12 mouse cellular contexts compared by ENCODE assay signal in the genomic region with DNA sequence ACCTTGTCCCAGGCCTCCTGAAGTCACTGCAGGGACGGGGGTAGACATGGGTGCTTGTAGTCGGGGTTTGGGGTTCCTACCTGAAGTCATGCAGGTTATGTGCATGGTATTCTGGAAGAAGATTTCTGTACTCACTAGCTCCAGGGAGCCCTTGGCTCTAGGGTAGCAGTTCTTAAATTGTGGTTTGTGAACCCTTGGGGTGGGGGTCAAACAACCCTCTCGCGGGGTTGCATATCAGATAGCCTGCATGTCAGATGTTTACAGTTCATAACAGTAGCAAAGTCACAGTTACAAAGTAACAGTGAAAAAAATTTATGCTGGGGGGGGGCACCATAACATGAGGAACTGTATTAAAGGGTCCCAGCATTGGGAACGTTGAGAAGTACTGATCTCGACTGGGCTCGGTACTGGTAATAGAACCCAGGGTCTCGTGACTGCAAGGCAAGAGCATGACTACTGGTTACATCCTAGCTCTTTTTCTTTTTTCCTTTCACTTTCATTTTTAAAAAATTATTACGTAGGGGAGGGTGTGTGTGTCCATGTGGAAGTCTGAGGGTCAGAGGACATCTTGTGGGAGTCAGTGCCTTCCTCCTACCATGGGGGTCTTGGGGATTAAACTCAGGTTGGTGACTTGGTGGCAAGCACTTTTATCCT. TPM values are rescaled to one million over a fixed set of nuclear protein-coding genes. Genes with fewer than 3 reads are reported as not detected.
DNase-seq lines count a peak whose midpoint lies in the region; TF ChIP-seq lines count a peak whose summit lies in the region.
"Had no signal": no experiment of that assay in that cellular context is flagged by ENCODE, and none has a peak within 500 bp of the region (broad histone marks: within the 10 kb centered on the region; RNA-seq: fewer than 3 reads in every experiment).

No protein-coding gene starts in this region.

- TF ChIP-seq CTCF in kidney, adult 2 months (conservative IDR thresholded peaks at IDR 0.05; ENCODE audit: insufficient read depth, insufficient read length, low read depth, low read length): no peak
- TF ChIP-seq CTCF in ES-Bruce4 (IDR thresholded peaks at IDR 0.05; ENCODE audit: low read depth, low read length): no peak
- TF ChIP-seq CTCF in small intestine, adult 2 months (IDR thresholded peaks at IDR 0.05; ENCODE audit: extremely low read depth, insufficient read length, insufficient replicate concordance, low read depth, low read length): no peak

- H3K9ac ChIP-seq in ES-Bruce4 (ENCODE audit: low read depth, poor library complexity, severe bottlenecking): peak overlapping the region; percentile 5; the same call in 1 of the 2 replicates
- H3K9ac ChIP-seq: forebrain, embryonic 12.5 days; neural tube, embryonic 12.5 days had no signal

- no peak for DNase-seq in kidney, adult 2 months
- no peak for DNase-seq in kidney, postnatal 14 days
- peak; percentile 69 for DNase-seq in induced T-regulatory cell, adult 2 months (ENCODE audit: low read depth)
- no peak for DNase-seq in left cerebral cortex, adult 11 months (ENCODE audit: low spot score)
- no peak for DNase-seq in gastrocnemius, postnatal 36 days
- no peak for DNase-seq in layer of hippocampus, postnatal 25 days (ENCODE audit: extremely low spot score in 1 of 2, low spot score in 1 of 2)
- DNase-seq: cerebellum, adult 11-12 months had no signal

- H3K27me3 ChIP-seq in kidney, adult 2 months (replicated peaks; ENCODE audit: control insufficient read depth, insufficient read depth, low read length): no peaks in the 10 kb centered on the region
- H3K27me3 ChIP-seq in ES-Bruce4 (ENCODE audit: control insufficient read depth, insufficient read depth, low read length, poor library complexity, severe bottlenecking): no peaks in the 10 kb centered on the region
- H3K27me3 ChIP-seq in small intestine, adult 2 months (ENCODE audit: control insufficient read depth, insufficient read depth, low read length): no peaks in the 10 kb centered on the region
- H3K27me3 ChIP-seq: forebrain, embryonic 12.5 days; neural tube, embryonic 12.5 days had no signal

- TF ChIP-seq EP300 in ES-Bruce4 (IDR thresholded peaks at IDR 0.05; ENCODE audit: insufficient read depth, low read depth, low read length): no peak

- H3K36me3 ChIP-seq in kidney, adult 2 months (ENCODE audit: control insufficient read depth, insufficient read depth, low read length): no peaks in the 10 kb centered on the region
- H3K36me3 ChIP-seq in ES-Bruce4 (ENCODE audit: control insufficient read depth, insufficient read depth, low read length, poor library complexity, severe bottlenecking): no peaks in the 10 kb centered on the region
- no peaks in the 10 kb centered on the region for H3K36me3 ChIP-seq in small intestine, adult 2 months (ENCODE audit: control insufficient read depth, insufficient read depth, low read length)
- H3K36me3 ChIP-seq: neural tube, embryonic 12.5 days had no signal

- peak overlapping the region; percentile 13; the same call in 1 of the 2 replicates for H3K4me3 ChIP-seq in kidney, adult 2 months (ENCODE audit: insufficient read depth, low read depth, low read length)
- H3K4me3 ChIP-seq in ES-Bruce4 (ENCODE audit: low read depth, low read length): no peak overlapping the region
- peak overlapping the region; percentile 10; the same call in 1 of the 2 replicates for H3K4me3 ChIP-seq in small intestine, adult 2 months (ENCODE audit: low read depth, low read length)
- H3K4me3 ChIP-seq: forebrain, embryonic 12.5 days; limb, embryonic 10.5 days; neural tube, embryonic 12.5 days had no signal

- 34% methylated on average over 9 of the region's 9 CpGs for WGBS in kidney, adult 2 months
- 8% methylated on average over 9 of the region's 9 CpGs for WGBS in small intestine, adult 2 months

- no peak for TF ChIP-seq POLR2A in kidney, adult 2 months (IDR thresholded peaks at IDR 0.05; ENCODE audit: low read depth, low read length)
- TF ChIP-seq POLR2A in ES-Bruce4 (IDR thresholded peaks at IDR 0.05; ENCODE audit: insufficient read depth, low read length): no peak
- TF ChIP-seq POLR2A in small intestine, adult 2 months (IDR thresholded peaks at IDR 0.05; ENCODE audit: low read depth, low read length): no peak

- peak overlapping the region; percentile 86 for H3K27ac ChIP-seq in kidney, adult 2 months (ENCODE audit: insufficient read depth, low read depth, low read length)
- no peak overlapping the region for H3K27ac ChIP-seq in ES-Bruce4 (ENCODE audit: insufficient read depth, low read length)
- peak overlapping the region; percentile 78 for H3K27ac ChIP-seq in small intestine, adult 2 months (ENCODE audit: insufficient read depth, low read depth, low read length)
- H3K27ac ChIP-seq: forebrain, embryonic 12.5 days; neural tube, embryonic 12.5 days had no signal

- intact Hi-C loops in gastrocnemius, postnatal 36 days (cut with DNase I): no loop called here

- H3K9me3 ChIP-seq in ES-Bruce4 (replicated peaks; ENCODE audit: control insufficient read depth, insufficient read depth, low read length, poor library complexity, severe bottlenecking): no peaks in the 10 kb centered on the region
- H3K9me3 ChIP-seq: forebrain, embryonic 12.5 days; limb, embryonic 10.5 days; neural tube, embryonic 12.5 days had no signal

- H3K4me1 ChIP-seq in kidney, adult 2 months (ENCODE audit: control insufficient read depth, insufficient read depth, low read length): peaks cover 40% of the 10 kb centered on the region
- peaks cover 24% of the 10 kb centered on the region for H3K4me1 ChIP-seq in ES-Bruce4 (ENCODE audit: control insufficient read depth, insufficient read depth, low read length)
- peaks cover 45% of the 10 kb centered on the region for H3K4me1 ChIP-seq in small intestine, adult 2 months (ENCODE audit: control insufficient read depth, insufficient read depth, insufficient read length, low read length)

RNA-seq across cellular contexts. Expression of a gene that starts 8.6 kb away (rescaled TPM):
- 22.6 and 26.4 TPM in 2 replicates for polyA plus RNA-seq in kidney, adult 2 months (2012; rRNA removed)
- polyA plus RNA-seq in ES-Bruce4 (2011; ENCODE audit: insufficient read depth, insufficient read length, low read depth, missing spikeins): 80.1 and 86.7 TPM in 2 replicates
- polyA plus RNA-seq in small intestine, adult 2 months (2012; rRNA removed): 34.9 and 67.9 TPM in 2 replicates
- total RNA-seq in gastrocnemius, postnatal 36 days (2021): 10 to 100 TPM; 24.2 to 26.5 TPM
- 10 to 100 TPM; 20.9 to 22.9 TPM for total RNA-seq in layer of hippocampus, postnatal 25 days (2021)
